Mouse (Mus musculus): ENCODE data around the gene Lrrc71. TPM values are rescaled to one million over a fixed set of nuclear protein-coding genes. Genes with fewer than 3 reads are reported as not detected.
A peak's percentile ranks its signal among the peaks of the same experiment; 100 is the strongest.

Gene Lrrc71
- polyA plus RNA-seq, 1 experiment from 2014 or later, result 0.23 TPM

DNA sequence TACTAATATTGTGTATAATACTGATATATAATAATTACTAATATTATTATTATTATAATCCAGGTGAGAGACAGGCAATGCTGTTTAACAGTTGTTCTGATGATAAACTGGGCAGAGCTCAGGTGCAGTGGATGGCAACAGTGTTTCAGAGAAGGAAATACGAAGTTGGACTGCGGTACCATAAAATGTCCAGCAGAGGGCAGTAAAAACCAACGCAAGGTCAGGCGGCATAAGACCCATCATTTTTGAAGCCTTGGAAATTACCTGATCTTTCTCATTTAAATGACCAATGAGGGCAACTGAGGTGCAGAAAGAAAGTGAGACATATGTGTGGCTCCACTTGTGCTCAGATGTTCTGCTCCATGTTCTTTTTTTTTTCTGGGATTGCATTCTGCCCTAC is 21.9 kb upstream of the Lrrc71 start:
- Histone ChIP-seq H3K9ac (replicated peaks) (no peak overlapping the region), H3K27me3 (ENCODE audit: insufficient read depth, low read length) (no peaks in the 10 kb centered on the region), H3K9me3 (ENCODE audit: low read length) (no peaks in the 10 kb centered on the region), H3K4me3 (ENCODE audit: low read depth, low read length) (no peak overlapping the region), H3K4me1 (ENCODE audit: insufficient read depth) (peaks cover 21% of the 10 kb centered on the region), H3K4me2 (ENCODE audit: low read depth, low read length) (no peak overlapping the region), H3K27ac (ENCODE audit: low read depth) (no peak overlapping the region), H3K36me3 (replicated peaks; ENCODE audit: insufficient read depth, low read length) (no peaks in the 10 kb centered on the region)
- ATAC-seq, result no peak
- DNase-seq, result peak; percentile 43
- TF ChIP-seq CTCF (IDR thresholded peaks at IDR 0.05; ENCODE audit: low read depth) (peak; percentile 92), EP300 (IDR thresholded peaks at IDR 0.05; ENCODE audit: low read depth) (no peak)
- 2% methylated on average over 4 of the region's 4 CpGs for WGBS (ENCODE audit: insufficient replicate concordance)

- Histone ChIP-seq H3K4me1 (ENCODE audit: insufficient read depth) (peaks cover 21% of the 10 kb centered on the region), H3K36me3 (replicated peaks; ENCODE audit: insufficient read depth, low read length) (no peaks in the 10 kb centered on the region), H3K9me3 (ENCODE audit: low read length) (no peaks in the 10 kb centered on the region), H3K9ac (replicated peaks) (no peak overlapping the region), H3K27me3 (ENCODE audit: insufficient read depth, low read length) (no peaks in the 10 kb centered on the region), H3K4me3 (ENCODE audit: low read depth, low read length) (no peak overlapping the region), H3K27ac (ENCODE audit: low read depth) (no peak overlapping the region), H3K4me2 (ENCODE audit: low read depth, low read length) (no peak overlapping the region)
- no peak for TF ChIP-seq EP300 (IDR thresholded peaks at IDR 0.05; ENCODE audit: low read depth)
- TF ChIP-seq CTCF (IDR thresholded peaks at IDR 0.05; ENCODE audit: low read depth), result no peak
- WGBS (ENCODE audit: insufficient replicate concordance), result 65% methylated on average over 8 of the region's 8 CpGs
- ATAC-seq, result no peak
- no peak for DNase-seq
Measured at GRCm38 (mm10) chr3:87769506-87769905, 21.1 kb upstream of the Lrrc71 start.

DNA sequence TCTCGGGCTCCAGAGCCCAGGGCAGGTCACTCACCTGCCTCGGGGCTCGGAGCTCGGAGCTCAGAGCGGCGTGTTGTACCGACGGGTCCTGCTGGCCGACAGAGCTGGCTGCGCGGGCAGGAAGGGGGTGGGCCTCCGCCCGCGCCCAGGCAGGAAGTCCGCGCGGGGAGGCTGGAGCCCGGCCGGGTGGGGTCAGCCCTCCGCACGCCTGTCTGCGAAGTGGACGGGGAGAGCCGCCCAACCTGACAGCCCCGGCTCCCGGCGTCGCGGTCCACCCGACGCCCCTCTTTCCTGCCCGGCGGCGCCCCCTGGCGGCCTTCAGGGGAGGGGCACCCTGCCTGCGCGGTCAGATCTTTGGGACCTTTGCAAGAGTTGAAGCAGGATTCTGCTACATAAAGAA is 20.4 kb upstream of the Lrrc71 start:
- WGBS (ENCODE audit: insufficient replicate concordance), result under 1% methylated on average over 32 of the region's 37 CpGs
- peak overlapping the region; percentile 67 for H3K27ac ChIP-seq (ENCODE audit: low read depth)
- H3K27me3 ChIP-seq (ENCODE audit: insufficient read depth, low read length), result no peaks in the 10 kb centered on the region
- peaks cover 19% of the 10 kb centered on the region for H3K4me1 ChIP-seq (ENCODE audit: insufficient read depth)
- H3K4me2 ChIP-seq (ENCODE audit: low read depth, low read length), result peak overlapping the region; percentile 65
- peak overlapping the region; percentile 54 for H3K4me3 ChIP-seq (ENCODE audit: low read depth, low read length)
- H3K9me3 ChIP-seq (ENCODE audit: low read length), result no peaks in the 10 kb centered on the region
- TF ChIP-seq EP300 (IDR thresholded peaks at IDR 0.05; ENCODE audit: low read depth) (no peak), CTCF (IDR thresholded peaks at IDR 0.05; ENCODE audit: low read depth) (peak; percentile 88)
- no peaks in the 10 kb centered on the region for H3K36me3 ChIP-seq (replicated peaks; ENCODE audit: insufficient read depth, low read length)
- peak overlapping the region; percentile 62 for H3K9ac ChIP-seq (replicated peaks)
- ATAC-seq, result peak; percentile 58
- DNase-seq, result peak; percentile 82

DNA sequence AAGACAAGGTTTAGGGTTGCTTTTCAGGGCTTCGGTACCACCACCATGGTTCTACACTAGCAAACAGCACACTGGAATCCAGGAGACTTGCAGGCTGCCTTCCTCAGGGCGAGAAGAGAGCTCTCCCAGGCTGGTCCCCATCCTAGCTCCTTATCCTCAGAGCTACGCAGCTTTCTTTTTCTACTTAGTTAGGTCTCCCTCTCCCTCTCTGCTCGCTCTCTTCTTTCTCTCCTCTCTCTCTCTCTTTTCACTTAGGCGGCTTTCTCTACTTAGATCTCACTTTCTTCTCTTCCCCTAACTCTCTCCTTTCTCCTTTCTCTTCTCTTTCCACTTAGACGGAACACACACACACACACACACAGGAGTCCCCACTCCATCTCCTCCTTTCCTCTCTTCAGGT is 20.0 kb upstream of the Lrrc71 start:
- H3K9me3 ChIP-seq (ENCODE audit: low read length), result no peaks in the 10 kb centered on the region
- no peak for DNase-seq
- 35% methylated on average over 6 of the region's 6 CpGs for WGBS (ENCODE audit: insufficient replicate concordance)
- no peak for ATAC-seq
- TF ChIP-seq CTCF (IDR thresholded peaks at IDR 0.05; ENCODE audit: low read depth) (no peak), EP300 (IDR thresholded peaks at IDR 0.05; ENCODE audit: low read depth) (no peak)
- H3K9ac ChIP-seq (replicated peaks), result peak overlapping the region; percentile 62
- peak overlapping the region; percentile 65 for H3K4me2 ChIP-seq (ENCODE audit: low read depth, low read length)
- H3K36me3 ChIP-seq (replicated peaks; ENCODE audit: insufficient read depth, low read length), result no peaks in the 10 kb centered on the region
- H3K4me3 ChIP-seq (ENCODE audit: low read depth, low read length), result peak overlapping the region; percentile 54
- H3K27ac ChIP-seq (ENCODE audit: low read depth), result peak overlapping the region; percentile 67
- H3K27me3 ChIP-seq (ENCODE audit: insufficient read depth, low read length), result no peaks in the 10 kb centered on the region
- H3K4me1 ChIP-seq (ENCODE audit: insufficient read depth), result peaks cover 18% of the 10 kb centered on the region

GRCm38 (mm10) chr3:87767764-87768163 is 19.3 kb upstream of the Lrrc71 start:
- H3K4me2 ChIP-seq (ENCODE audit: low read depth, low read length), result peak overlapping the region; percentile 65
- H3K27me3 ChIP-seq (ENCODE audit: insufficient read depth, low read length), result no peaks in the 10 kb centered on the region
- no peaks in the 10 kb centered on the region for H3K9me3 ChIP-seq (ENCODE audit: low read length)
- TF ChIP-seq CTCF (IDR thresholded peaks at IDR 0.05; ENCODE audit: low read depth) (no peak), EP300 (IDR thresholded peaks at IDR 0.05; ENCODE audit: low read depth) (no peak)
- H3K36me3 ChIP-seq (replicated peaks; ENCODE audit: insufficient read depth, low read length), result no peaks in the 10 kb centered on the region
- H3K27ac ChIP-seq (ENCODE audit: low read depth), result peak overlapping the region; percentile 67
- ATAC-seq, result peak; percentile 14; the same call in 1 of the 2 replicates
- H3K9ac ChIP-seq (replicated peaks), result peak overlapping the region; percentile 62
- H3K4me3 ChIP-seq (ENCODE audit: low read depth, low read length), result peak overlapping the region; percentile 54
- no peak for DNase-seq
- 52% methylated on average over 8 of the region's 8 CpGs for WGBS (ENCODE audit: insufficient replicate concordance)
- H3K4me1 ChIP-seq (ENCODE audit: insufficient read depth), result peaks cover 18% of the 10 kb centered on the region

DNA sequence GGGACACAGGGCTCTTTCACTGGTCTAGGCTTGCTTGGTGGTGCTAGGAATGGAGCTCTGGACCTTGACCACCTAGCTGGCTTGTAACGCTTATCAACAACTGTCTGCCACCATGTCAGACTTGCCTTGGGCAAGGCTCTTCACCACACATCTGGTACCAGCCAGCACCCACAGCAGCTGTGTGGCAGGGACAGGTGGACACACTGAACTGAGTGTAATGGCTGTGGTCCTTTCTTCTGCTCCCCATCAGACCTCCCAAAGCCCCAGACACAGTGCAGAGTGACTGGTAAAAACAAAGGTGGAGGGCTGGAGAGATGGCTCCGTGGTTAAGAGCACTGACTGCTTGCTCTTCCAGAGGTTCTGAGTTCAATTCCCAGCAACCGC is 17.9 kb upstream of the Lrrc71 start:
- H3K4me2 ChIP-seq (ENCODE audit: low read depth, low read length), result peak overlapping the region; percentile 49
- no peaks in the 10 kb centered on the region for H3K27me3 ChIP-seq (ENCODE audit: insufficient read depth, low read length)
- H3K9me3 ChIP-seq (ENCODE audit: low read length), result no peaks in the 10 kb centered on the region
- H3K9ac ChIP-seq (replicated peaks), result no peak overlapping the region
- no peak for DNase-seq
- H3K36me3 ChIP-seq (replicated peaks; ENCODE audit: insufficient read depth, low read length), result no peaks in the 10 kb centered on the region
- TF ChIP-seq EP300 (IDR thresholded peaks at IDR 0.05; ENCODE audit: low read depth) (no peak), CTCF (IDR thresholded peaks at IDR 0.05; ENCODE audit: low read depth) (no peak)
- peak overlapping the region; percentile 75 for H3K27ac ChIP-seq (ENCODE audit: low read depth)
- no peak for ATAC-seq
- WGBS (ENCODE audit: insufficient replicate concordance), result 63% methylated on average over 3 of the region's 3 CpGs
- H3K4me3 ChIP-seq (ENCODE audit: low read depth, low read length), result no peak overlapping the region
- H3K4me1 ChIP-seq (ENCODE audit: insufficient read depth), result peaks cover 17% of the 10 kb centered on the region
